Mouse (Mus musculus) layer of hippocampus, adult 11-12 months (tissue): ENCODE data around the gene Gm20388.

Experiments
- DNase-seq: peaks from one replicate; pipeline ENCODE4 v3.0.0; 2022; ENCODE audit warnings: low spot score

Gm20388 gene

GRCm38 (mm10) chr8:120205916-120206315 is 295.3 kb downstream of the Gm20388 start:
- no peak for DNase-seq

GRCm38 (mm10) chr8:120207364-120207763 is 296.7 kb downstream of the Gm20388 start:
- no peak for DNase-seq

DNA sequence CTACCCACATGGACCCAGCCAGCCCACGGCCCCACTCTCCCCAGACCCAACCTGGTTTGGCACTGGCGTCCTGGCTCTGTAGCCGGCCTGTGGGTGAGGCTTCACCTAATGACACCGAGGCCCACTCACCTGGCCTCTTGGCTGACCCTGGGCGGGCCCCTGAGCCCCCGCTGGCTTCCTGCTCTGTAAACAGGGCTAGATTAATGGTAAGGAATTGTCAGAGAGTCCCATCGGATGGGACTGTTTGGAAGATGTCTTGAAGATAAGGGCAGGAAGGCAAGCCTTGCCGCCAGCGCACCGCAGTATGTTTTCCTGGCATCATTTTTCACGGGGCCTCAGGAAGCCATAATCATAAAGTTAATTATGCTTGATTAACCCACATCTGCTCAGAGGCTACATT is 297.5 kb downstream of the Gm20388 start:
- no peak for DNase-seq

- DNase-seq, result no peak
Measured at GRCm38 (mm10) chr8:120211345-120211744, 300.7 kb downstream of the Gm20388 start.

DNA sequence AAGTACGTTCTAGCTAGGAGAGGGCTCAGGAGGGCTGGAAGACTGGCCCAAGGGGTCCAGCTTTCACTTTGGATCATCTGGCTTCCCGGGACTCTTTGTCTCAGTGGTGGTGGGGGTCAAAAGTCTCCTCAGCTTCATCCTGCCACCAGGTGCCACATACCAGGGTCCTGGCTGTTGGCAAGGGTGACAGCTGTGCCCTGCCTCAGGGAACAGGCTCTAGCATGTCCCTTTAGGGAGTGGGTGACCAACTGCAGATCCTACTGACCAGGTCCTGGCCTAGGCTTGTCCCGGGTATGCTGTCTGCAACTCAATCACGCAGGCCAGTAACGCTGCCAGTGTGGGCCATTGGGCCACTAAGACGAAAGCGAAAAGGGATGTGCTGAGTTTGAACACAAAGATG is 302.0 kb downstream of the Gm20388 start:
- DNase-seq, result no peak

- DNase-seq, result no peak
Measured at GRCm38 (mm10) chr8:120213229-120213628, 302.6 kb downstream of the Gm20388 start.

DNA sequence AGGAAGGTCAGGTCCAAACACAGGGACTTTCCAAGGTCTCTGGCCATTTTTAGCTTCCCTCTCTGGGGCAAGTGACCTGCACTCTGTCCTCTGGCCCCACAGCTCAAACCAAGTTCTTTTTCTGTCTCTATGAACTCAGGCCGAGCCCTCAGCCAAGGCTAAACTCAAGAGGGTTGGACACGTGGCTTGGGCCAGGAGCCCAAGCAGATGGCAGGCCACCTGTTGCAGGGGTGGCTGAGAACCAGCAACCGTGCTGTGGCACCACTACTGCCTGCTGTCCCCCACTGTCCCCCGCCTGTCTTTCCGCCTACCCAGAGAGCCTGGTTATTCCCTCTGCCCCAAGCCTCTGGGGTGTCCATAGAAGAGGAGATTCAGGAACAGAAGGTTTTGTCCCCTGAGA is 303.3 kb downstream of the Gm20388 start:
- DNase-seq, result no peak

- no peak for DNase-seq
Measured at GRCm38 (mm10) chr8:120215416-120216141, 304.9 kb downstream of the Gm20388 start.

- DNase-seq, result no peak
Measured at GRCm38 (mm10) chr8:120216855-120217830, 306.5 kb downstream of the Gm20388 start.

- no peak for DNase-seq
Measured at GRCm38 (mm10) chr8:120222548-120222947, 311.9 kb downstream of the Gm20388 start.

GRCm38 (mm10) chr8:120224521-120225420 is 314.1 kb downstream of the Gm20388 start:
- no peak for DNase-seq

GRCm38 (mm10) chr8:120225421-120226151 is 314.9 kb downstream of the Gm20388 start:
- peak; percentile 64 for DNase-seq

DNA sequence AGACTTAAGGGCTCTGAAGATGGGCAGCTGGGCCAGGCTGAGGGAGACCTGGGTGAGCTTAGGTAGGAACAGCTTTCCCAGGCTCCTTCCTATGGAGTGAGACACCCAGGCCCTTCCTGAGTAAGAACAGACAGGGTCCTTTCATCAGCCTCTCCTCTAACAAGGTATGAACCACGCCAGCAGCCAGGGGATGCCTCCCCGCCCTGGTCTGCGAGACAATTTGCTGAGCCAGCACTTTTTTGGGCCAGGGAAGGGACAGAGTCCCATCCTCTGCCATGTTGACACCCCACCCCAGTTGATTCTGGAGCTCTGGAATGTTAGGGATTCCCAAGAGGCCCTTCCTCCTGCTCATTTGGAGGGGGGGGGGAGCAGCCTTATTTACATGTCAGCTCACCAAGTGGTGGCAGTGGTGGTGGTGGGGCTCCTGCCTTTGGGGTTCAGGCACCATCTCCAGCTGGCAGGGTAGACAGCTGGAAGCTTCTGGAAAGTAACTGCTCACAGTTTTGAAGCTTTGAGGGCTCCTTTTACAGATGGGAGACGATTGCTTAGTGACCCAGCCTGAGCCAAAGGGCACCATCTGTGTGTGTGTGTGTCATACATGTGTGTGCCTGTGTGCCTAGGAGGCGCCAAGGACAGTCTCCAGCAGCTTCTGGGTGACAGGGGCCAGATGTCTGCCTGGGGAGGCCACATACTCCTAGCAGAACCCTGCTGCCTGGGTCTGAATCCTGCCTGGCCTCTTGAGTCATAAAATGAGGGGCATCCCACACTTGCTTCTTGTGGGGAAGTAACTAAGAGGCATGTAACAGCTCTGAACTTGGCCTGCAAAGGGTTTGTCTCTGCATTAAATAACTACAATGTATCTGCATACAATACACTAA is 316.3 kb downstream of the Gm20388 start:
- DNase-seq, result no peak

- DNase-seq, result no peak
Measured at GRCm38 (mm10) chr8:120227578-120227876, 316.9 kb downstream of the Gm20388 start.

DNA sequence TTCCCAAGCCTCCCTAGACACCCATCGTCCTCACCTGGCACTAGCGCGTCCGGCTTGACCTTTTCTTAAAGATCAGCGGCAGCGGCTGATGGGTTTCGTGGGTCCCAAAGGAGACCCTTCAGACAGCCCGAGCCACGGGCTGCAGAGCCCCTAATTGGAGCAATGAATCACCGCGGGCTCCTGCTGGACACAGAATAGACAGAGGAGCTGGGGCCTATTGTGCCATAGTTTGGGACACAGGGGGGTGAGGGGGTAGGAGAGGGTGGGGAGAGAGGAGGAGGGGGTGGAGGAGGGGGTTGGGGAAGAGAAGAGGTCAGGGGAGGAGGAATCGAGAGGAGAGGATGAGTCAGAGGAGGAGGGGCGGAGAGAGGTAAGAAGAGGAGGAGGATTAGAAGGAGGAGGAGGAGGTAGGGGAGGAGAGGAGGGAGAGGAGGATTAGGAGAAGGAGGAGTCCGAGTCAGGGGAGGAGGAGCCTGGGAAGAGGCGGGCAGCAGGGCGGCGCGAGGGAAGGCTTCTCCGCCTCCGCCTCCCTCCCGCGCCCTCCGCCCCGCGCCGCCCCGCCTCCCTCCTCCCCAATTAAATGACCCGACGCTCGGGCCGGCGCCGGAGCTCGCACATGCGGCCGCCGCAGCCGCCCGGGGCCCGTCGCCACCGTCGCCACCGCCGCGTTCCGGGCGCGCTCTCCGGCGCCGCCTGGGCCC is 317.4 kb downstream of the Gm20388 start, which contains the start of gene Gse1:
Gene Gse1, plus strand, starts transcription at position 566 of the 701 bp plus-strand sequence.
- DNase-seq, result peak; percentile 69

- no peak for DNase-seq
Measured at GRCm38 (mm10) chr8:120228781-120229573, 318.3 kb downstream of the Gm20388 start.

GRCm38 (mm10) chr8:120229574-120229916 is 318.9 kb downstream of the Gm20388 start:
- DNase-seq, result no peak

DNA sequence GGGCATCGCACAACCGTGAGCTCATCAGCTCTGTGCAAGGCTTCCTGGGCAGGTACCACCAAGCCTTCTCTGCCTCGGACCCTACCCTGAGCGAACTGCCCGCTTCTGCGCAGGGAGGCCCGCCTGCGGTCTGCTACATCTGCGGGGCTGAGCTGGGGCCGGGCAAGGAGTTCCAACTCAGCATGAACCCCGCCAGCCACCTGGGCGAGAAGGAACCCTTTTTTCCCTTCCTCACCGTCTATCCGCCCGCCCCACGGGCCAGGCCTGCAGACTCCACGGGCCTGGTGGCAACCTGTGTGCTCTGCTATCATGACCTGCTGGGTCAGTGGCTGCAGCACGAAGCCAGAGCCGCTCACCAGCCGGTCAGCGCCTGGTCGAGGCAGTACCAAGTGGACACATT is 319.4 kb downstream of the Gm20388 start:
- no peak for DNase-seq
